ENCODE assay signal across 26 mouse cellular contexts in genomic region chr12:16614556-16614955, GRCm38 (mm10). TPM values are rescaled to one million over a fixed set of nuclear protein-coding genes. Genes with fewer than 3 reads are reported as not detected.
"Had no signal": no experiment of that assay in that cellular context is flagged by ENCODE, and none has a peak within 500 bp of the region (broad histone marks: within the 10 kb centered on the region; RNA-seq: fewer than 3 reads in every experiment).

No protein-coding gene starts in this region.

- DNase-seq: kidney, adult 2 months; kidney, postnatal 25 days; layer of hippocampus, adult 9-11 months; liver; liver, embryonic 13.5 days; lung, postnatal 10 days; midbrain, embryonic 14.5 days; right cerebral cortex, adult 18-20 months; right cerebral cortex, postnatal 14 days; right cerebral cortex, postnatal 4 days; thymus, adult 2 months; thymus, postnatal 14 days; thymus, postnatal 4 days had no signal

- H3K4me2 ChIP-seq: limb, embryonic 13.5 days; liver, embryonic 13.5 days; lung, embryonic 14.5 days; neural tube, embryonic 12.5 days; neural tube, embryonic 15.5 days had no signal

- H3K9me3 ChIP-seq: limb, embryonic 10.5 days; liver, embryonic 13.5 days; neural tube, embryonic 12.5 days; neural tube, embryonic 15.5 days had no signal

- H3K4me1 ChIP-seq: megakaryocyte, embryonic 14.5 days had no signal

- H3K27me3 ChIP-seq: limb, embryonic 13.5 days; liver, embryonic 13.5 days; neural tube, embryonic 12.5 days; neural tube, embryonic 15.5 days had no signal

- H3K27ac ChIP-seq: kidney, postnatal 0 days; layer of hippocampus, adult 2 months; limb, embryonic 10.5 days; limb, embryonic 13.5 days; liver, embryonic 13.5 days; neural tube, embryonic 12.5 days; neural tube, embryonic 15.5 days; stomach, postnatal 0 days had no signal

- H3K9ac ChIP-seq: limb, embryonic 13.5 days; liver, embryonic 13.5 days; lung, embryonic 14.5 days; neural tube, embryonic 12.5 days; neural tube, embryonic 15.5 days had no signal

- H3K36me3 ChIP-seq: limb, embryonic 10.5 days; limb, embryonic 13.5 days; liver, embryonic 13.5 days; midbrain, embryonic 10.5 days; neural tube, embryonic 12.5 days; neural tube, embryonic 15.5 days had no signal

- ATAC-seq: intestine, postnatal 0 days had no signal

- H3K4me3 ChIP-seq: layer of hippocampus, adult 2 months; limb, embryonic 10.5 days; limb, embryonic 13.5 days; liver, embryonic 13.5 days; megakaryocyte, embryonic 14.5 days; midbrain, embryonic 10.5 days; neural tube, embryonic 12.5 days; neural tube, embryonic 15.5 days had no signal

RNA-seq across cellular contexts. Expression of gene Ntsr2, which starts 38.6 kb away (rescaled TPM):
- polyA plus RNA-seq: intestine, postnatal 0 days; limb, embryonic 10.5 days; limb, embryonic 13.5 days; liver, embryonic 13.5 days; liver, embryonic 16.5 days; lung, embryonic 14.5 days; midbrain, embryonic 10.5 days; stomach, embryonic 14.5 days; stomach, postnatal 0 days had no signal
